Mouse (Mus musculus): ENCODE measurements around the gene Moxd1. TPM values are rescaled to one million over a fixed set of nuclear protein-coding genes. Genes with fewer than 3 reads are reported as not detected.

Moxd1 gene
- polyA plus RNA-seq (2012; rRNA removed) = 3.6 and 11.7 TPM in 2 replicates

DNA sequence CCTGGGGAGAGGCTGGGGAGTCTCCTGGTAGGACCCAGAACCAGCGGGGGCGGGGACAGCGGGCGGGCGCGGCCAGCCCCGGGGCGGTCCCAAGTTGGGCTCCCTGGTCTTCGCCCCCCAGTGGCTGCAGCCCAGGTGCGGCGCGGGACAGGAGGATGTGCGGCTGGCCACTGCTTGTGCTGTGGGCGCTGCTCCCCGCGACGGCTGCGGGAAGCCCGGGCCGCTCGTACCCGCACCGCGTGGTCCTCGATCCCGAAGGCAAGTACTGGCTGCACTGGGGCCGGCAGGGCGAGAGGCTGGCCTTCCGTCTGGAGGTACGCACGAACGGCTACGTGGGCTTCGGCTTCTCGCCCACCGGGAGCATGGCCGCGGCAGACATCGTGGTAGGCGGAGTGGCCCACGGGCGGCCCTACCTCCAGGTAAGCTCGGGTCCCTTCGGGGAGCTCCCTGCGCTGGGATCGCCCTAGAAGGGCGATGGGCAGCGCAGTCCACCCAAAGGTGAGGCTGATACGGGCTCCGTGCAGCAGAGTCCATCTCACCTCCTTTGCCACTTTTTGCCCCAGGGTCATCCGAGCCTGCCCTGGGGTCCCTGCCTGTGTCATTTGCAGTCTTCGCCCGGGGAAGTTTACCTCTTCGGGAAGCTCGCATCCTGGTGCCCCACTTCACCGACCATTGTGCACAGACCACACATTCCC lies at the start of gene Moxd1:
Gene Moxd1 (plus strand): TSS at position 69 of the 695 bp plus-strand sequence.

Other genes with a start within 250 kb of the Moxd1 start
- not detected in 2 replicates for gene Taar6, start 237.9 kb upstream of the Moxd1 start, polyA plus RNA-seq (2012; rRNA removed)
- not detected in 2 replicates for gene Taar7a, start 230.0 kb upstream of the Moxd1 start, polyA plus RNA-seq (2012; rRNA removed)
- gene Taar7b, start 223.6 kb upstream of the Moxd1 start, polyA plus RNA-seq (2012; rRNA removed) = not detected in 2 replicates
- not detected in 2 replicates for gene Taar7d, start 196.3 kb upstream of the Moxd1 start, polyA plus RNA-seq (2012; rRNA removed)
- gene Taar7e, start 185.9 kb upstream of the Moxd1 start, polyA plus RNA-seq (2012; rRNA removed) = not detected in 2 replicates
- not detected in 2 replicates for gene Taar7f, start 174.0 kb upstream of the Moxd1 start, polyA plus RNA-seq (2012; rRNA removed)
- gene Taar8a, start 147.0 kb upstream of the Moxd1 start, polyA plus RNA-seq (2012; rRNA removed) = not detected in 2 replicates
- not detected in 2 replicates for gene Taar8b, start 131.2 kb upstream of the Moxd1 start, polyA plus RNA-seq (2012; rRNA removed)
- not detected in 2 replicates for gene Taar8c, start 121.6 kb upstream of the Moxd1 start, polyA plus RNA-seq (2012; rRNA removed)
- gene Taar9, start 114.0 kb upstream of the Moxd1 start, polyA plus RNA-seq (2012; rRNA removed) = not detected in 2 replicates
- gene Stx7, start 74.2 kb upstream of the Moxd1 start, polyA plus RNA-seq (2012; rRNA removed) = 160 and 189 TPM in 2 replicates

Measured in central nervous system, embryonic 14 days (tissue).